Mouse (Mus musculus) megakaryocyte, embryonic 14.5 days (primary cell): ENCODE data around the gene Anks1b. TPM values are rescaled to one million over a fixed set of nuclear protein-coding genes. Genes with fewer than 3 reads are reported as not detected.

ENCODE experiments used
- H3K27me3 ChIP-seq: replicated peaks from 2 replicates; pipeline ENCODE3; 2012; ENCODE audit warnings: inconsistent platforms
- H3K36me3 ChIP-seq: replicated peaks from 2 replicates; pipeline ENCODE3; 2012; ENCODE audit warnings: low read length, inconsistent platforms, mixed read lengths
- H3K4me1 ChIP-seq: 2 replicates; pipeline ENCODE4 v1.6.1; 2012; ENCODE audit warnings: inconsistent platforms
- H3K4me3 ChIP-seq: replicated peaks from 2 replicates; pipeline ENCODE3; 2012; ENCODE audit warnings: moderate library complexity, mild to moderate bottlenecking, inconsistent platforms
- H3K9me3 ChIP-seq: 2 replicates; pipeline ENCODE4 v1.6.1; 2012; ENCODE audit warnings: inconsistent platforms
- FLI1 ChIP-seq: IDR thresholded peaks from 2 replicates; pipeline ENCODE4 v1.6.1; 2012; ENCODE audit warnings: low read length, inconsistent platforms, mixed read lengths
- GATA1 ChIP-seq: IDR thresholded peaks from 3 replicates; pipeline ENCODE4 v1.6.1; 2012; ENCODE audit warnings: mixed read lengths, low read length, inconsistent platforms, borderline replicate concordance
- polyA plus RNA-seq: library from polyadenylated mRNA; stranded (reverse); fragments of >175 nt; gene quantifications from 2 replicates; pipeline ENCODE4 v1.2.3, GENCODE M21; 2012; ENCODE audit warnings: low replicate concordance; ENCODE audit not compliant: insufficient read depth

Gene Anks1b
- polyA plus RNA-seq, 1 experiment = not detected

GRCm38 (mm10) chr10:90672135-90672534, 798.8 kb downstream of the Anks1b start:
- Histone ChIP-seq H3K4me1 (no peaks in the 10 kb centered on the region), H3K36me3 (no peaks in the 10 kb centered on the region)
- TF ChIP-seq GATA1 (no peak), FLI1 (no peak)

GRCm38 (mm10) chr10:90674362-90674761, 801.1 kb downstream of the Anks1b start:
- no peaks in the 10 kb centered on the region for H3K36me3 ChIP-seq
- TF ChIP-seq FLI1 = no peak
- TF ChIP-seq GATA1 = no peak
- no peak overlapping the region for H3K4me3 ChIP-seq
- H3K27me3 ChIP-seq = no peaks in the 10 kb centered on the region
- no peaks in the 10 kb centered on the region for H3K4me1 ChIP-seq
- H3K9me3 ChIP-seq = peaks cover 7% of the 10 kb centered on the region; the same call in 1 of the 2 replicates

More at GRCm38 (mm10) chr10:90672135-90672534, 798.8 kb downstream of the Anks1b start:
- Histone ChIP-seq H3K27me3 (no peaks in the 10 kb centered on the region), H3K4me3 (no peak overlapping the region), H3K9me3 (peaks cover 7% of the 10 kb centered on the region; the same call in 1 of the 2 replicates)

GRCm38 (mm10) chr10:90677421-90677820, 804.1 kb downstream of the Anks1b start:
- TF ChIP-seq FLI1 (no peak), GATA1 (no peak)

GRCm38 (mm10) chr10:90679713-90680470, 806.6 kb downstream of the Anks1b start:
- no peaks in the 10 kb centered on the region for H3K4me1 ChIP-seq
- TF ChIP-seq FLI1 (no peak), GATA1 (no peak)
- H3K4me3 ChIP-seq = no peak overlapping the region
- H3K9me3 ChIP-seq = peaks cover 5% of the 10 kb centered on the region; the same call in 1 of the 2 replicates
- no peaks in the 10 kb centered on the region for H3K27me3 ChIP-seq
- H3K36me3 ChIP-seq = no peaks in the 10 kb centered on the region

More at GRCm38 (mm10) chr10:90677421-90677820, 804.1 kb downstream of the Anks1b start:
- Histone ChIP-seq H3K4me3 (no peak overlapping the region), H3K4me1 (no peaks in the 10 kb centered on the region), H3K9me3 (peaks cover 7% of the 10 kb centered on the region; the same call in 1 of the 2 replicates), H3K36me3 (no peaks in the 10 kb centered on the region), H3K27me3 (no peaks in the 10 kb centered on the region)

- TF ChIP-seq GATA1 = no peak
- no peak for TF ChIP-seq FLI1
- Histone ChIP-seq H3K9me3 (peaks cover 3% of the 10 kb centered on the region; the same call in 1 of the 2 replicates), H3K4me1 (no peaks in the 10 kb centered on the region), H3K4me3 (no peak overlapping the region), H3K27me3 (no peaks in the 10 kb centered on the region), H3K36me3 (no peaks in the 10 kb centered on the region)
Measured at GRCm38 (mm10) chr10:90683813-90684212, 810.5 kb downstream of the Anks1b start.

GRCm38 (mm10) chr10:90685367-90685766, 812.1 kb downstream of the Anks1b start:
- H3K27me3 ChIP-seq = no peaks in the 10 kb centered on the region
- TF ChIP-seq FLI1 (no peak), GATA1 (no peak)
- peaks cover 3% of the 10 kb centered on the region; the same call in 1 of the 2 replicates for H3K9me3 ChIP-seq
- no peaks in the 10 kb centered on the region for H3K4me1 ChIP-seq
- no peaks in the 10 kb centered on the region for H3K36me3 ChIP-seq
- H3K4me3 ChIP-seq = no peak overlapping the region

- TF ChIP-seq GATA1 (no peak), FLI1 (no peak)
- Histone ChIP-seq H3K36me3 (no peaks in the 10 kb centered on the region), H3K9me3 (peaks cover 3% of the 10 kb centered on the region; the same call in 1 of the 2 replicates), H3K4me3 (no peak overlapping the region), H3K27me3 (no peaks in the 10 kb centered on the region), H3K4me1 (no peaks in the 10 kb centered on the region)
Measured at GRCm38 (mm10) chr10:90688153-90688552, 814.8 kb downstream of the Anks1b start.

GRCm38 (mm10) chr10:90688696-90689252, 815.5 kb downstream of the Anks1b start:
- Histone ChIP-seq H3K4me3 (no peak overlapping the region), H3K27me3 (no peaks in the 10 kb centered on the region), H3K36me3 (no peaks in the 10 kb centered on the region), H3K9me3 (peaks cover 3% of the 10 kb centered on the region; the same call in 1 of the 2 replicates), H3K4me1 (no peaks in the 10 kb centered on the region)
- TF ChIP-seq GATA1 (no peak), FLI1 (no peak)

- H3K27me3 ChIP-seq = no peaks in the 10 kb centered on the region
- no peaks in the 10 kb centered on the region for H3K36me3 ChIP-seq
- peaks cover under 1% of the 10 kb centered on the region; the same call in 1 of the 2 replicates for H3K9me3 ChIP-seq
- TF ChIP-seq FLI1 = no peak
- no peak for TF ChIP-seq GATA1
- no peaks in the 10 kb centered on the region for H3K4me1 ChIP-seq
- no peak overlapping the region for H3K4me3 ChIP-seq
Measured at GRCm38 (mm10) chr10:90689854-90690513, 816.7 kb downstream of the Anks1b start.
